Mouse (Mus musculus): ENCODE results near the gene Babam2.

- TF ChIP-seq CTCF (conservative IDR thresholded peaks at IDR 0.05; ENCODE audit: insufficient read depth, insufficient read length, low read depth, low read length) (no peak), POLR2A (IDR thresholded peaks at IDR 0.05; ENCODE audit: low read depth, low read length) (no peak)
Observed at GRCm38 (mm10) chr5:31732644-31733338, 35.3 kb downstream of the Babam2 start.

Measured in kidney, adult 2 months (tissue).